Mouse (Mus musculus): ENCODE results near the gene Pbx2.
A peak's percentile ranks its signal among the peaks of the same experiment; 100 is the strongest.

Gene Pbx2

DNA sequence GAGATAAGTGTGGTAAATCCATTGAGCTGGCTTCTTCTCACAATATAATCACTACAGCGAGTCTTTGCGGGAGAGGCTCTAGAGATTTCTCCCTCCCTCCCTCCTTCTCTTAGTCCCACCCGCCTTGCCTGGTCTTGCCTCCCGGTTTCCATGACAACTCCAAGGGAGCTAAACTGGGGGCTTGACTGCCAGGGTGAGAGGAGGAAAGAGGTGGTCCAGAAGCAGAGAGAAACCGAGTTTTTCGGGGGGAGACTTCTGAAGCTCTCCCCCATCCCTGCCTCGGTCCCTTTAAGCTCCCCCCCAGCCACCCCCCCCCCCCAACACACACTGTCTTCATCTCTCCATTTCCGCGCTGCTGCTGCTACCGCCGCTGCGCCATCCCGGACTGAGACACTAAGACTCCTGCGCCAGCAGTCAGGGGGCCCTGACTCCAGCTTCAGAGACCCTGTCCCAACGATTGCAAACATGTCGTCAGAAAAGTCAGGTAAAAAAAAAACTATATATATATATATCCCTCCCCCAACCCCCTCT, 38.2 kb downstream of the Pbx2 start, which contains the start of gene Prrt1:
Prrt1 (plus strand) TSS at position 313 of the 531 bp plus-strand sequence.
- no peak for DNase-seq (ENCODE audit: low read depth, low spot score)

DNA sequence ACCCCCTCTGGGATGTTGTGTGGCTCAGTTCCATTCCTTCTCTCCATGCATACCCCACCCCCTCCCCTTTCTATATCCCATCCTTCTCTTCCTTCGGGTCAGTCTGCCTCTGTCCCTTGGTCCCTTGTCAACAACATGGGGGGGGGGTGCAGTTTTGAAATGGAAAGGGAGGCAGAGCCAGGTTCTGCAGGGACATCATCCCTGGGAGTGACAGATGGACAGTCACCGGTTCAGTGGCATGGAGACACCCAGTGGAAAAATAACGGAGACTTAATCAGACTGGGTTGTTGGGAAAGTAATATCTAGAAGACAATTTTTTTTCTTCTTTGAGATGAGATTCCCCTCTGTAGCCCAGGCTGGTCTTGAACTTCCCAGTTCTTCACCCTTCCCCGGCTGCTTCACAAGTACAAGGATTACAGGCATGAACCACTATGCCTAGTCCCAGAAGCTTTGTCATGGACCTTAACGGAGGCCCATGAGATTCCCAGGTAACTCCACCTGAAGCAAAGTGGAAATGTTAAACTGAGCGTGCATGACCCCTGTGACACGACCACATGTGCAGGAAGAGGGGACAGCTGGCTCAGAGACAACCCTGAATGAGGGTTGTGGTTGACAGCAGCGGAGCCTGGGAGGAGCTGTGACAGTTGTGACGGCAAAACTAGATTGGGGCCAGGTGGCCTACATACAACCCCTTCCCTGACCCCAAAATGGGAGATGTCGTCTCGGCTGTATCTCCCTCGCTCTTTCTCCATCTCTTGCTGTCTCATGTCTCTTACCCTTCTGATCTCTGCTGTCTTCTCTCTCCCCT, 38.9 kb downstream of the Pbx2 start:
- no peak for DNase-seq (ENCODE audit: low read depth, low spot score)

DNA sequence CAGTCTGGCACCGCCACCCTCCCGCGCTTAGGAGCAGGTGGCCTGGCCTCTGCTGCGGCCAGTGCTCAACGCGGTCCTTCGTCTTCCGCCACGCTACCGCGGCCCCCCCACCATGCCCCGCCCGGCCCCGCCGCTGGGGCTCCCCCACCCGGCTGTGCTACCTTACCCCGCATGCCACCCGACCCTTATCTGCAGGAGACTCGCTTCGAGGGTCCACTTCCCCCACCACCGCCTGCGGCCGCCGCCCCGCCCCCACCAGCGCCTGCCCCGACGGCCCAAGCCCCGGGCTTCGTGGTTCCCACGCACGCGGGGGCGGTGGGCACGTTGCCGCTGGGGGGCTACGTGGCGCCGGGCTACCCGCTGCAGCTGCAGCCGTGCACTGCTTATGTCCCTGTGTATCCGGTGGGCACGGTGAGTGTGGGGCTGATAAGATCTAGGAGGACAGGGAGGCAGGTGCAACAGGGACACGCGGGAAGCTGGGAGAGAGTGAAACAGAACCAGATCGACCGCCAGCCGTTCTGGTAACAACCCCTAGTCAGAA, 39.8 kb downstream of the Pbx2 start:
- DNase-seq (ENCODE audit: low read depth, low spot score) = no peak

DNA sequence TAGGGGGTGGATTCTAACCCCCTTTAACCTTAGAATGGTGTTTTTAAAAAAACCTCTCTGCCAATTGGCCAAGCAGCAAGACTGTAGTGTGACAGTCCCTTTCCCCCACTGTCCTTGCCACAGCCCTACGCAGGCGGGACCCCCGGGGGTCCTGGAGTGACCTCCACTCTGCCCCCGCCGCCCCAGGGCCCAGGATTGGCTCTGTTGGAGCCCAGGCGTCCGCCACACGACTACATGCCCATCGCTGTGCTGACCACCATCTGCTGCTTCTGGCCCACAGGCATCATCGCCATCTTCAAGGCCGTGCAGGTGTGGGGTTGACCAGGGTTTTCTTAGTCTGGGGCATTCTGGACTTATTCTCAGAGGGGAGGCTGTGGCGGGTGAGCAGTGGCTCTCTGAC, 40.6 kb downstream of the Pbx2 start:
- no peak for DNase-seq (ENCODE audit: low read depth, low spot score)

DNA sequence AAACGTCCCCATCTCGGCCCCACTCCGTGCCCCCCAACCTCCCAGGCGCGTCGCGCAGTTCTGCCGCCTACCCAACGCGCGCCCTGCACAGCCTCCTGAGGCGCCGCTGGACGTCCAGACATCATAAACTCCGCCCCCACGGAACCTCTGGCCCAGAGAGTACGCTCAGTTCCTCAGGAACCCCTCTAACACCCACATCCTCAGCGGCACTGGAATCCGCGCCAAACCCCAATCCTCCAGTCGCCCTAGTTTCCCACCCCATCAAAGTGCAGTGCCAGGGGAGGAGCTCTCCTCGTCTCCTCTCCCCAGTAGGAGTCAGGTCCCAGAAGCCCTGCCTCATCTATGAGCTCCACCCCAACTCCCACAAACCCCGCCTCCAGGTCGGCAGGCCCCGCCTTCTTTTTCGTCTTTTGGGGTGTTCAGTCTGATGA, 41.2 kb downstream of the Pbx2 start:
- DNase-seq (ENCODE audit: low read depth, low spot score) = no peak

DNA sequence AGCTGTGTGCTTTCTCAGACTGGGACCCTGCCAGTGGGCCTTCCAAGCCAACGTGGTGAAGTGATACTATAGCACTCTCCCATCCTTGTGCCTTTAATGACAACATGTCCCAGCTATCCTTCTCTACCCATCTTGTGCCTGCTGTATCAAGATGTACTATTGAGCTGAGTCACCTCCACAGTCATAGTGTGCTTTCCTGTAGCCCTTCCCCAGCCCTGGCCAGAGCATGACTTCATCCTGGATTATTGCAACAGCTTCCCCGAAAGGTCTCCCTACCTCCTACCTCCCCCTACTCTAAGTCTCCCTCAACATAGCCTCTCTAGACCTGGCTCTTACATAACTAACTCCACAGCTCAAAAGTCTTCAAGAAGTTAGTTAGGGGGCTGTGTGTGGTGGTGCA, 44.6 kb downstream of the Pbx2 start:
- no peak for DNase-seq (ENCODE audit: low read depth, low spot score)

DNA sequence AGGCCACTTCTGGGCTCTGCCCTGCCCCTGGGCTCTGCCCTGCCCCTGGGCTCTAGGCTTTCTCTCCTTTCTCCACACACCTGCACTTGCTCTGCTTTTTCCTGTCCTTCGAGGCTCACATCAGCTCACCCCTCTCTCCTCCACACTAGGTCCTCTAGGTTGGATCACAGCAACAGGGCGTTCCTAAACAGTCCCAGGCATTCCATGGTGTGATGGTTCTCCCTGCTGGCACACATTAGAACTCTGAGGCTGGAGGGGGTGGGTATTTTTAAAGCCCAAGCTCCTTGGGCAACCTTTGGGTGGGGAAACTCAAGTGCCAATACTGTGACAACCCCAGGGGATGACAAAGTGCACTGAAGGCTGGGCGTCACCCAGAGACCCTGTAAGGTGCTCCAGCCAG, 46.4 kb downstream of the Pbx2 start:
- DNase-seq (ENCODE audit: low read depth, low spot score) = no peak

DNA sequence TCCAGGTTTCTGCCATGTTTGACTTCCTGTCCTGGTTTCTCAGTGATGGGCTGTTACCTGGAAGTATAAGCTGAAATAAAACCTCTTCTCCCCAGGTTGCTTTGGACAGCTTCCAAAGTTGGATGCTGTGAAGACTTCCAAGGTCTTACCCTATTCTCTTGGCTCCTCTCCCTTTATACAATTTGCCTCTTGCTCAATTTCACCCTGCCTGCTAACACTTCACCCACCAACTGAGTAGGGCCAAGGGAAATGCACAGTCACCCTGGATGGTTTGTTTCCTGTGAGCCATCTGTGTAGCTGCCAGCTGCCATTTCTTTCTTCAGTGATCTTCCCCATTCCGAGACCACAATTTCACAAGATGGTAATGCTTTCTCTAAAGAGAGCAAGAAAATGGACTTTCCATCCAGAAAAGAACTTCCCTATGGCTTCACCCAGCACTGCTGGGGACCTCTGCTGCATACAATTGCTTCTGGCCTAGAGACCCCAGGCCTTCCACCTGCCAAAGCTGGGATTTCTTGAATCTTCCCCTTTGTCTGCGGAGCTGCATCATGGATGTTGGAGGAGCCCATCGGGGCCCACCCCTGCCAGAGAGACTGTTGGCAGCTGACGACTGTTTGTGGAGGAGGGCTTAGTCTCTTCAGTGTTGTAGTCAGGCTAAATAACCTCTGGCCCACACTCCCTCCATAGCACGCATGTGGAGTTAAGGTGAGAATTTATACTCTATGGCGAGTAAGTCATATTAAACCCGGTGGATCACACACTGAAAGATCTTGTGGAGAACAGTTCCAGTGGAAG, 48.6 kb downstream of the Pbx2 start:
- DNase-seq (ENCODE audit: low read depth, low spot score) = no peak

DNA sequence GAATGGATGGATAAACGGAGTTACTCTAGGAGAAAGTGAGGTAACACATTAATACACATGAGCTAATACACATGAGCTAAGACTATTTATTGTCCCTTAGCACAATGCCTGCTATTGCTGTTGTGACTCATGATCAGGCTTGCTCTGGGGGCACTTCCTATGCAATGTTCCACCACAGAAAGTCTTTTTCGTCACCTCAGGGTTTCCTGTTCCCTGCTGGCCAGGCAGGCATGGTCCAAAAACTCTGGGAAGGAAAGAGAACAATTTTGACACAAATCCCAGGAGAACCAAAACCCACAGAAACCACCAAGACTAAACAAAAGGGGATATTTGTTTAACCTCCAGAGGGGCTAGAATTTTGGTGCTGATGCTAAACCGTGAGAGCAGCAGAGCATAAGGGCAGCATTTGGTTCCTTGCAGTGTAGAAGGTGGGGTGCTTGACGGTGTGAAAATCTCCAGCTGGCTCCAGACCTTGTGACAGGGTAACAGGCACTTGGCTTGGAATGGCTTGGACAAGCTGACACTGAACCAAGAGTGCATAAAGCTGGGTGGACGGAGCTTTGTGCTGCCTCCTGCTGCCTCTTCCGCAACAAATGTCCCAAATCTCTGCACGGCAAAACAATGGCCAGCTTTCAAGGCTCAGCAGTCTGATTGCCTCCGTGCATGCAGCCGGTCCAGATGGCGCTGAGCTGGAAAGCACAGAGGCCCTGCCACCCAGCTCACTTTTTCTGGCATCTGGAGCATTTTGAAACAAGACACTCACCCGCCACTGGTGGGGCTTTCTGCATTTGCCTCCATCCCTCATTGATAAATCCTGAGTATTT, 49.9 kb downstream of the Pbx2 start:
- DNase-seq (ENCODE audit: low read depth, low spot score) = no peak

DNA sequence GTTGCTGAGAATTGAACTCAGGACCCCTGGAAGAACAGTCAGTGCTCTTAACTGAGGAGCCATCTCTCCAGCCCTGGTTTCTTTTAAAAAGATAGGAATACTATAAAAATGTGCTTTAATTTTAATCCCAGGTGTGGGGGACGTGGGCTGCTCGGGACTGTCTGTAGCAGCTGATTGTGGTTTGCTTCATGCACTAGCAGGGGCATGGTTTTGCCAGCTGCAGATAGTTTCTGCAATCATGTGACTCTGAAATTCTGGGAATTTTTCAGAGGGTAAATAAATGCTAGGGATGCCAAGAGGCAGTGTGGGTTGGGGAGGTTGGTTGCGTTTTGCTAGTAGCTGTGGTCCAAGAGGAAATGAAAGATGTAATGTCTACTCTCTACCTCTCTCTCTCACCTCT, 50.9 kb downstream of the Pbx2 start:
- no peak for DNase-seq (ENCODE audit: low read depth, low spot score)

DNA sequence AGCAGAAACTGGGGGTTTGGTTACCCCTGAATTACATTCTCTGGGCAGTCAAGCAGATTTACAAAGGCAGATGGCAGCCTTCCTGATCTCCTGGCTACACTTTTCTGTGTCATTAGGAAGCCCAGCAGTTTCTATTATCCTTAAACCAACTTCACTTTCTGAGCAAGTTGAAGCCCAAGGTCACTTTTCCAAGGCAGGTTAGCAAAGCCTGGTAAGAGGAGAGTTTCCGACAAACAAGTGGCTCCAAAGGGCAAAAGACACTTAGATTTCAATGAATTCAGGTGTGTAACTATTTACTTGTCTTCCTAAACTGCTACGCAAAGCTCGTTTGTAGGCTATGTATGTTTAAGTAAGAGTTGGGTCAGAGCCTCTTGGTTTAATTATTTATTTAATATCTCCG, 52.3 kb downstream of the Pbx2 start:
- no peak for DNase-seq (ENCODE audit: low read depth, low spot score)

DNA sequence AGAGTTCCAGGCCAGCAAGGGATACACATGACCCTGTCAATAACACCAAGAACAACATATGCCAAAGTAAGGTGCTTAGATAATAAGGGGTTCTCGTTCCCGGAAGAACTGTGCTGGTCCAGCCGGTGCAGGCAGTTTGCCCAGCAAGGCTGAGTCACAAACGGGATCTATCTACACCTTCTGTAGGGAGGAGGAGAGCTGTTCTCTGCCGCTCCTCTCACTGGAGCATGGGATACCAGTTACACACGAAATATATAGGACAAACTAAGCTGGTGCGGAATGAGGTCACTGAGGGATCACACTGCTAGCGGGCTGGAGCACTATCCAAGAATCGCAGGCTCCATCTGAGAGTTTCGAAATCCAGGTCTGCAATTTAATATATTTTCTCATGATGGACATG, 52.9 kb downstream of the Pbx2 start:
- no peak for DNase-seq (ENCODE audit: low read depth, low spot score)

DNA sequence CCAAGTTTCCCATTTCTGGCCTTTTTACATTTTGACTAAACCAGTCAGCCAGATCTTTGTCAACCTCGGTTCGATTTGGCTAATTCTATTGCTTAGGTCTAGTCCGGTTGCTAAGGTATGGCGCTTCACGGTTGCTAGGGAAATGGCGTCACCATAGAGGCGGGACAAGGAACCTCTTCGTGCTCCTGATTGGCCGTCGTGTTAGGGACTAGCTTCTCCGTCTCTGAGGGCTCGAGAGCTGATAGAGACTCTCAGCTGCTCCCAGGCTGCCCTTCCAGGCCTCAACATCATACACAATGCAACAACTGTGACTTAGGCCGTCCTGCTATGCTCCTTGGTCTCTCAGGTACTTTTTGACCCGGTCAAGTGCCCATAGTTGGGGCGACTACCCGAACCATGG, 53.5 kb downstream of the Pbx2 start, which contains the start of gene Fkbpl:
Fkbpl (plus strand) TSS at position 157 of the 400 bp plus-strand sequence.
- DNase-seq (ENCODE audit: low read depth, low spot score) = peak; percentile 95

DNA sequence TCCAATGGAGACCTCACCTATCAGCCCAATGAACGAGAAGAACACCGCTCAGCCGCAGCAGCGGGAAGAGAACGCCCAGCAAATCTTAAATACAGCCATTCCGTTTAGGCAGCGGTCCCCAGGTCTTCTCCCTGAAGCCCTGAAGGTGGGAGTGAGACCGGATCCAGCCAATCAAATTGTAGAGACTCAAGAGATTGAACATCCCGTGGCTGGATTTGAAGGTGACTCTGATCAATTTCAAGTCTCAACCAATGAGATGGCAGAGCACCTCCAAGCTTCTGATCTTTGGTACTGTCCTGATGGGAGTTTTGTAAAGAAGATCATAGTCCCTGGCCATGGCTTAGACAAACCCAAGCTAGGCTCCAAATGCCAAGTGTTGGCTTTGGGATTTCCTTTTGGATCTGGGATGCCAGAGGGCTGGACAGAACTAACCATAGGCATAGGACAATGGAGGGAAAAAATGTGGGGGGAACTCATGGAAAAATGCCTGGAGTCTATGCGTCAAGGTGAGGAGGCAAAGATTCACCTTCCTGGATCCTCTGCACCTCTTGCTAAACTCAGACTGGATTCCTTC, 54.3 kb downstream of the Pbx2 start:
- no peak for DNase-seq (ENCODE audit: low read depth, low spot score)

DNA sequence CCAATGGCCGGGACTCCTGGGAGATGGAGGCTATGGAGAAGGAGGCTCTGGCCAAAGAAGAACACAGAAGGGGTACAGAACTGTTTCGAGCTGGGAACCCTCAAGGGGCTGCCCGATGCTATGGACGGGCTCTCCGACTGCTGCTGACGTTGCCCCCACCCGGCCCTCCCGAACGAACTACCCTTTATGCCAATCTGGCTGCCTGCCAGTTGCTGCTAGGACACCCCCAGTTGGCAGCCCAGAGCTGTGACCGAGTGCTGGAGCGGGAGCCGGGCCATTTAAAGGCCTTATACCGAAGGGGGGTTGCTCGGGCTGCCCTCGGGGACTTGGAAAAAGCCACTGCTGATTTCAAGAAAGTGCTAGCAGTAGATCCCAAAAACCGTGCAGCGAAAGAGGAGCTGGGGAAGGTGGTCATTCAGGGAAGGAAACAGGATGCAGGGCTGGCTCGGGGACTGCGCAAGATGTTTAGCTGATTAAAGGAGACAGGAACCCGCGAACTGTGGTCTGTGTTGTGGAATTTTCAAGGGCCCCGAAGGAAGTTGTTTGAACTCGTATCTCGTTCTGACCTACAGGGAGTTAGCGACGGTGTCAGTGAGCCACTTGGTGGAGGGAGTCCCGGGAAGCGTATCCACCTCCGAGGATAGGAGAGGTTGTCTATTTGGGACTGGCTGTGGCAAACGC, 54.9 kb downstream of the Pbx2 start:
- no peak for DNase-seq (ENCODE audit: low read depth, low spot score)

Measured in retina, postnatal 7 days (tissue).